Mouse (Mus musculus): ENCODE results near the gene Ly6g6e. TPM values are rescaled to one million over a fixed set of nuclear protein-coding genes. Genes with fewer than 3 reads are reported as not detected.
A peak's percentile ranks its signal among the peaks of the same experiment; 100 is the strongest.

Ly6g6e gene
- polyA plus RNA-seq, 1 experiment from 2014 or later: 2.0 TPM

- H3K36me3 ChIP-seq (ENCODE audit: insufficient read depth, low read length): no peaks in the 10 kb centered on the region
- no peaks in the 10 kb centered on the region for H3K4me1 ChIP-seq (ENCODE audit: insufficient read depth, low read length)
- no peak overlapping the region for H3K9ac ChIP-seq (replicated peaks; ENCODE audit: low read length)
- no peak overlapping the region for H3K27ac ChIP-seq (ENCODE audit: low read length)
- WGBS: 82% methylated on average over 11 of the region's 11 CpGs
- H3K4me3 ChIP-seq (ENCODE audit: low read length): no peak overlapping the region
- ATAC-seq (ENCODE audit: low FRiP score, low TSS enrichment): no peak
- no peaks in the 10 kb centered on the region for H3K9me3 ChIP-seq (ENCODE audit: low read length)
- H3K27me3 ChIP-seq (ENCODE audit: insufficient read depth, low read length): no peaks in the 10 kb centered on the region
- H3K4me2 ChIP-seq (replicated peaks; ENCODE audit: low read depth, low read length): no peak overlapping the region
These were observed 37.4 kb upstream of the Ly6g6e start for GRCm38 (mm10) chr17:35039121-35039873.

GRCm38 (mm10) chr17:35043794-35044193, 32.9 kb upstream of the Ly6g6e start:
- 83% methylated on average over 4 of the region's 4 CpGs for WGBS

GRCm38 (mm10) chr17:35044904-35045806, 31.5 kb upstream of the Ly6g6e start:
- H3K27ac ChIP-seq (ENCODE audit: low read length): peak overlapping the region; percentile 99
- peak overlapping the region; percentile 99 for H3K4me2 ChIP-seq (replicated peaks; ENCODE audit: low read depth, low read length)
- peaks cover 45% of the 10 kb centered on the region for H3K4me1 ChIP-seq (ENCODE audit: insufficient read depth, low read length)
- WGBS: 73% methylated on average over 7 of the region's 7 CpGs
- H3K27me3 ChIP-seq (ENCODE audit: insufficient read depth, low read length): no peaks in the 10 kb centered on the region
- H3K4me3 ChIP-seq (ENCODE audit: low read length): peak overlapping the region; percentile 64
- no peak for ATAC-seq (ENCODE audit: low FRiP score, low TSS enrichment)
- H3K9me3 ChIP-seq (ENCODE audit: low read length): no peaks in the 10 kb centered on the region
- peak overlapping the region; percentile 94 for H3K9ac ChIP-seq (replicated peaks; ENCODE audit: low read length)
- no peaks in the 10 kb centered on the region for H3K36me3 ChIP-seq (ENCODE audit: insufficient read depth, low read length)

More at GRCm38 (mm10) chr17:35043794-35044193, 32.9 kb upstream of the Ly6g6e start:
- Histone ChIP-seq H3K4me2 (replicated peaks; ENCODE audit: low read depth, low read length) (no peak overlapping the region), H3K27me3 (ENCODE audit: insufficient read depth, low read length) (no peaks in the 10 kb centered on the region), H3K36me3 (ENCODE audit: insufficient read depth, low read length) (no peaks in the 10 kb centered on the region), H3K4me3 (ENCODE audit: low read length) (no peak overlapping the region), H3K9ac (replicated peaks; ENCODE audit: low read length) (no peak overlapping the region), H3K9me3 (ENCODE audit: low read length) (no peaks in the 10 kb centered on the region), H3K4me1 (ENCODE audit: insufficient read depth, low read length) (peaks cover 33% of the 10 kb centered on the region), H3K27ac (ENCODE audit: low read length) (peak overlapping the region; percentile 99; the same call in 1 of the 2 replicates)
- no peak for ATAC-seq (ENCODE audit: low FRiP score, low TSS enrichment)

GRCm38 (mm10) chr17:35045807-35046680, 30.7 kb upstream of the Ly6g6e start:
- WGBS: 3% methylated on average over 42 of the region's 48 CpGs
- no peaks in the 10 kb centered on the region for H3K9me3 ChIP-seq (ENCODE audit: low read length)
- peak overlapping the region; percentile 99 for H3K4me2 ChIP-seq (replicated peaks; ENCODE audit: low read depth, low read length)
- peaks cover 45% of the 10 kb centered on the region for H3K4me1 ChIP-seq (ENCODE audit: insufficient read depth, low read length)
- H3K27me3 ChIP-seq (ENCODE audit: insufficient read depth, low read length): no peaks in the 10 kb centered on the region
- H3K27ac ChIP-seq (ENCODE audit: low read length): peak overlapping the region; percentile 99
- H3K36me3 ChIP-seq (ENCODE audit: insufficient read depth, low read length): no peaks in the 10 kb centered on the region
- peak overlapping the region; percentile 94 for H3K9ac ChIP-seq (replicated peaks; ENCODE audit: low read length)
- ATAC-seq (ENCODE audit: low FRiP score, low TSS enrichment): peak; percentile 55
- peak overlapping the region; percentile 64 for H3K4me3 ChIP-seq (ENCODE audit: low read length)

- H3K4me2 ChIP-seq (replicated peaks; ENCODE audit: low read depth, low read length): peak within 1 kb of the TSS; percentile 99
- no peaks in the 10 kb centered on the region for H3K27me3 ChIP-seq (ENCODE audit: insufficient read depth, low read length)
- 1% methylated on average over 33 of the region's 33 CpGs for WGBS
- ATAC-seq (ENCODE audit: low FRiP score, low TSS enrichment): peak; percentile 95
- H3K9ac ChIP-seq (replicated peaks; ENCODE audit: low read length): peak within 1 kb of the TSS; percentile 94
- H3K27ac ChIP-seq (ENCODE audit: low read length): peak within 1 kb of the TSS; percentile 99
- peak within 1 kb of the TSS; percentile 64 for H3K4me3 ChIP-seq (ENCODE audit: low read length)
- H3K36me3 ChIP-seq (ENCODE audit: insufficient read depth, low read length): no peaks in the 10 kb centered on the region
- H3K9me3 ChIP-seq (ENCODE audit: low read length): no peaks in the 10 kb centered on the region
- peaks cover 49% of the 10 kb centered on the region for H3K4me1 ChIP-seq (ENCODE audit: insufficient read depth, low read length)
These were observed 29.8 kb upstream of the Ly6g6e start, which contains the start of gene Msh5 for GRCm38 (mm10) chr17:35046681-35047455. TSS of gene Msh5 (minus strand) at chr17:35046745.

- peaks cover 57% of the 10 kb centered on the region for H3K4me1 ChIP-seq (ENCODE audit: insufficient read depth, low read length)
- 29% methylated on average over 1 of the region's 1 CpGs for WGBS
These were observed 29.0 kb upstream of the Ly6g6e start for GRCm38 (mm10) chr17:35047688-35048087.

GRCm38 (mm10) chr17:35048149-35048931, 28.4 kb upstream of the Ly6g6e start:
- H3K4me3 ChIP-seq (ENCODE audit: low read length): peak overlapping the region; percentile 4; the same call in 1 of the 2 replicates
- peaks cover 11% of the 10 kb centered on the region for H3K36me3 ChIP-seq (ENCODE audit: insufficient read depth, low read length)
- H3K9me3 ChIP-seq (ENCODE audit: low read length): no peaks in the 10 kb centered on the region
- peaks cover 60% of the 10 kb centered on the region for H3K4me1 ChIP-seq (ENCODE audit: insufficient read depth, low read length)
- peak overlapping the region; percentile 99 for H3K4me2 ChIP-seq (replicated peaks; ENCODE audit: low read depth, low read length)
- H3K9ac ChIP-seq (replicated peaks; ENCODE audit: low read length): peak overlapping the region; percentile 59
- no peak for ATAC-seq (ENCODE audit: low FRiP score, low TSS enrichment)
- peak overlapping the region; percentile 99 for H3K27ac ChIP-seq (ENCODE audit: low read length)
- 35% methylated on average over 11 of the region's 11 CpGs for WGBS
- H3K27me3 ChIP-seq (ENCODE audit: insufficient read depth, low read length): no peaks in the 10 kb centered on the region

More at GRCm38 (mm10) chr17:35047688-35048087, 29.0 kb upstream of the Ly6g6e start:
- no peak for ATAC-seq (ENCODE audit: low FRiP score, low TSS enrichment)
- Histone ChIP-seq H3K36me3 (ENCODE audit: insufficient read depth, low read length) (peaks cover 5% of the 10 kb centered on the region), H3K4me3 (ENCODE audit: low read length) (peak overlapping the region; percentile 2; the same call in 1 of the 2 replicates), H3K4me2 (replicated peaks; ENCODE audit: low read depth, low read length) (peak overlapping the region; percentile 99), H3K9ac (replicated peaks; ENCODE audit: low read length) (peak overlapping the region; percentile 59), H3K27ac (ENCODE audit: low read length) (peak overlapping the region; percentile 99), H3K9me3 (ENCODE audit: low read length) (no peaks in the 10 kb centered on the region), H3K27me3 (ENCODE audit: insufficient read depth, low read length) (no peaks in the 10 kb centered on the region)

GRCm38 (mm10) chr17:35048932-35049440, 27.7 kb upstream of the Ly6g6e start:
- H3K4me3 ChIP-seq (ENCODE audit: low read length): no peak overlapping the region; the same call in 1 of the 2 replicates
- H3K4me2 ChIP-seq (replicated peaks; ENCODE audit: low read depth, low read length): peak overlapping the region; percentile 94
- H3K27ac ChIP-seq (ENCODE audit: low read length): peak overlapping the region; percentile 99
- H3K27me3 ChIP-seq (ENCODE audit: insufficient read depth, low read length): no peaks in the 10 kb centered on the region
- no peak for ATAC-seq (ENCODE audit: low FRiP score, low TSS enrichment)
- no peak overlapping the region for H3K9ac ChIP-seq (replicated peaks; ENCODE audit: low read length)
- H3K4me1 ChIP-seq (ENCODE audit: insufficient read depth, low read length): peaks cover 60% of the 10 kb centered on the region
- WGBS: 69% methylated on average over 5 of the region's 5 CpGs
- H3K36me3 ChIP-seq (ENCODE audit: insufficient read depth, low read length): peaks cover 16% of the 10 kb centered on the region
- H3K9me3 ChIP-seq (ENCODE audit: low read length): no peaks in the 10 kb centered on the region
